Mouse (Mus musculus): ENCODE measurements at regions not wholly inside any gene's neighbourhood (a gene's known extent, or its start where the extent isn't known, plus 50 kb on each side); places are given as distances from the start of the nearest gene placed in this dataset.

GRCm38 (mm10) chr10:38875667-38876245 is 54.2 kb upstream of the Rfpl4b start:
- ATAC-seq (ENCODE audit: extremely low read depth, insufficient number of reproducible peaks, low FRiP score, poor library complexity, severe bottlenecking), result 0 out of 2 replicates have a peak, but pooled peaks have one; percentile 30

GRCm38 (mm10) chr10:38879271-38879670 is 57.7 kb upstream of the Rfpl4b start:
- ATAC-seq (ENCODE audit: extremely low read depth, insufficient number of reproducible peaks, low FRiP score, poor library complexity, severe bottlenecking), result no peak

- no peak for ATAC-seq (ENCODE audit: extremely low read depth, insufficient number of reproducible peaks, low FRiP score, poor library complexity, severe bottlenecking)
Observed at GRCm38 (mm10) chr10:38880642-38881187, 59.1 kb upstream of the Rfpl4b start.

- no peak for ATAC-seq (ENCODE audit: extremely low read depth, insufficient number of reproducible peaks, low FRiP score, poor library complexity, severe bottlenecking)
Observed at GRCm38 (mm10) chr10:38882154-38882553, 60.6 kb upstream of the Rfpl4b start.

GRCm38 (mm10) chr10:38883816-38884599 is 62.4 kb upstream of the Rfpl4b start:
- no peak for ATAC-seq (ENCODE audit: extremely low read depth, insufficient number of reproducible peaks, low FRiP score, poor library complexity, severe bottlenecking)

GRCm38 (mm10) chr10:38884641-38885040 is 63.1 kb upstream of the Rfpl4b start:
- peak; percentile 60; the same call in 1 of the 2 replicates for ATAC-seq (ENCODE audit: extremely low read depth, insufficient number of reproducible peaks, low FRiP score, poor library complexity, severe bottlenecking)

GRCm38 (mm10) chr10:38886441-38886840 is 64.9 kb upstream of the Rfpl4b start:
- no peak for ATAC-seq (ENCODE audit: extremely low read depth, insufficient number of reproducible peaks, low FRiP score, poor library complexity, severe bottlenecking)

- ATAC-seq (ENCODE audit: extremely low read depth, insufficient number of reproducible peaks, low FRiP score, poor library complexity, severe bottlenecking), result no peak
Observed at GRCm38 (mm10) chr10:38887896-38888295, 66.3 kb upstream of the Rfpl4b start.

GRCm38 (mm10) chr10:38894706-38895105 is 70.6 kb upstream of the Lama4 start:
- no peak for ATAC-seq (ENCODE audit: extremely low read depth, insufficient number of reproducible peaks, low FRiP score, poor library complexity, severe bottlenecking)

GRCm38 (mm10) chr10:38895656-38896055 is 69.7 kb upstream of the Lama4 start:
- ATAC-seq (ENCODE audit: extremely low read depth, insufficient number of reproducible peaks, low FRiP score, poor library complexity, severe bottlenecking), result no peak

- no peak for ATAC-seq (ENCODE audit: extremely low read depth, insufficient number of reproducible peaks, low FRiP score, poor library complexity, severe bottlenecking)
Observed at GRCm38 (mm10) chr10:38897573-38897972, 67.7 kb upstream of the Lama4 start.

GRCm38 (mm10) chr10:38906121-38906520 is 59.2 kb upstream of the Lama4 start:
- ATAC-seq (ENCODE audit: extremely low read depth, insufficient number of reproducible peaks, low FRiP score, poor library complexity, severe bottlenecking), result no peak

- ATAC-seq (ENCODE audit: extremely low read depth, insufficient number of reproducible peaks, low FRiP score, poor library complexity, severe bottlenecking), result no peak
Observed at GRCm38 (mm10) chr10:38907835-38908234, 57.5 kb upstream of the Lama4 start.

GRCm38 (mm10) chr10:38908277-38908676 is 57.0 kb upstream of the Lama4 start:
- no peak for ATAC-seq (ENCODE audit: extremely low read depth, insufficient number of reproducible peaks, low FRiP score, poor library complexity, severe bottlenecking)

GRCm38 (mm10) chr10:38909152-38909732 is 56.1 kb upstream of the Lama4 start:
- ATAC-seq (ENCODE audit: extremely low read depth, insufficient number of reproducible peaks, low FRiP score, poor library complexity, severe bottlenecking), result no peak

- no peak for ATAC-seq (ENCODE audit: extremely low read depth, insufficient number of reproducible peaks, low FRiP score, poor library complexity, severe bottlenecking)
Observed at GRCm38 (mm10) chr10:38909843-38910242, 55.5 kb upstream of the Lama4 start.

GRCm38 (mm10) chr10:38913013-38913412 is 52.3 kb upstream of the Lama4 start:
- ATAC-seq (ENCODE audit: extremely low read depth, insufficient number of reproducible peaks, low FRiP score, poor library complexity, severe bottlenecking), result no peak
